Mouse (Mus musculus): ENCODE results near the gene Pnrc2. TPM values are rescaled to one million over a fixed set of nuclear protein-coding genes. Genes with fewer than 3 reads are reported as not detected.

Pnrc2 gene
- polyA plus RNA-seq, 1 experiment from 2014 or later: 171 TPM

DNA sequence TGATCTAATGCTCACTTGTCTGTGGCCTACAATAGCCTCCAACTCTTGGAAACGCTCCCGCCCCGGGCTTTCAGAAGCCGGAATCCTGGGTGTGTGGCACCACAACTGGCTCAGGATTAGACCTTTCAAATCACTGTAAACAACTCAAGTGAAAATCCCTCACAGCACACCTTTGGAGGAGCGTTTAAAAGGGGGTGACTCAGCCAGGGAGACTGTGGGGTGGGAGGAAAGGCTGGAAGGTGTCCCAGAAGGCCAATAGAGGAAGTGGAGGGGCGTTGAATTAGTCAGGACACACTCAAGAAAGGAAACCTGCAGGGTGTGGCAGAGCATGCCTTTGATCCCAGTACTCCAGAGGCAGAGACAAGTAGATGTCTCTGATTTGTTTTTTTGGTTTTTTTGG lies 29.2 kb downstream of the Pnrc2 start:
- ATAC-seq: no peak
- H3K27me3 ChIP-seq (replicated peaks; ENCODE audit: control insufficient read depth, insufficient read depth, low read length): no peaks in the 10 kb centered on the region
- WGBS: 78% methylated on average over 6 of the region's 6 CpGs

DNA sequence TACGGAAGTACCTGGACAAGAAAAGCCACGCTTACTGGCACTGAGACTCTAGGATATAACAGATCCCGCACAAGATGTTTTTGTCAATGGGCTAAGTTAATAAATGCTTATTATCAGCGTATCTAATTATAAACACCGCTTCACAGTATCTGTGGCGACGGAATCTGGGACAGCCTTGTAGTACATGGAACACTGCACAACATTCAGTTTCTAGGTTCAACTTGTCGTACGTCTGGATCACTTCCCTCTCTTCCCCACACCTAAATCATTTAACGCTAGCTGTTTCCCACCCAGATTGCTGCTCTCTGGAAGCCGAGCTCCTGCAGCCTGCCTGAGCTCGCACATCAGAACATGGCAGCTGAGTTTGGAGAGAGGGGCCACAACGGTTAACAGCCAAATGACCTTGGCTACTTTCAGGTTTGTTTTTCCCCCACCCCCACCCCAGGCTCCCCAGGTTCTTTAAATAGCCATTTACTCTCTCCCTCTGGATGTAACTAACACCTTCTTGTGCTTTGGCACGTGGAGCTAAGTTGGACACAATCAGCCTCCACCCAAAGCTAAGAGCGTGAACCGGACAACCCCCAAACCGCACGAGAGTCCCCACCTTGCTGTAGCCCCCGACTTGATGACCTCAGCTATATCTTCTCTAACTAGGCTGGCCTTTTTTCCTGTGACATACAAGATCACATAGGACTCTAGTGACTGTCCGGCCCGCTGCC lies 34.2 kb downstream of the Pnrc2 start:
- 68% methylated on average over 21 of the region's 21 CpGs for WGBS
- Histone ChIP-seq H3K9ac (ENCODE audit: low read depth, low read length) (no peak overlapping the region), H3K4me2 (ENCODE audit: low read depth, low read length) (no peak overlapping the region), H3K36me3 (ENCODE audit: control insufficient read depth, insufficient read depth, low read length) (no peaks in the 10 kb centered on the region), H3K27ac (ENCODE audit: low read length) (no peak overlapping the region), H3K27me3 (replicated peaks; ENCODE audit: control insufficient read depth, insufficient read depth, low read length) (no peaks in the 10 kb centered on the region), H3K4me1 (ENCODE audit: control insufficient read depth, insufficient read depth, low read length) (no peaks in the 10 kb centered on the region), H3K4me3 (ENCODE audit: low read length) (no peak overlapping the region), H3K9me3 (ENCODE audit: control insufficient read depth, low read length) (no peaks in the 10 kb centered on the region)
- no peak for ATAC-seq

More for the DNA sequence above, 29.2 kb downstream of the Pnrc2 start:
- Histone ChIP-seq H3K9ac (ENCODE audit: low read depth, low read length) (no peak overlapping the region), H3K36me3 (ENCODE audit: control insufficient read depth, insufficient read depth, low read length) (no peaks in the 10 kb centered on the region), H3K27ac (ENCODE audit: low read length) (no peak overlapping the region), H3K4me2 (ENCODE audit: low read depth, low read length) (no peak overlapping the region), H3K4me3 (ENCODE audit: low read length) (no peak overlapping the region), H3K4me1 (ENCODE audit: control insufficient read depth, insufficient read depth, low read length) (no peaks in the 10 kb centered on the region), H3K9me3 (ENCODE audit: control insufficient read depth, low read length) (0 out of 2 replicates have a peak, but pooled peaks cover 4% of the 10 kb centered on the region)

DNA sequence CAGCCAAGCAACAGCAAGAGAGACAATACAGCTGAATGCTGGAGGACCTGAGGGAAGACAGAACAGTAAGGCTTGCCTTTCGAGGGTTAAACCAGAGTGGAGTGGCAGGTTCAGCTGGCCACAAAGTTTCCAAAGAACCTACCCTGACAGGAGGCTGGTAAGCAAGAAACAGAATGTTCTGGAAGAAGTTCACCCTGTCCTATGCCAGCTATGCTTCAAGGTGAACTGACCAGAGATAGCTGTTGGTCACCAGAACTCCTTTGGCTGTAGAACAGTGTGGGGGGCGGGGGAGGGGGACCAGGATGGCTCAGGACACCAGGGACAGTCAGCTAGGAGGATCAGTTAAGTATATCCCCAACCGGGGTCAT lies 34.7 kb downstream of the Pnrc2 start:
- Histone ChIP-seq H3K36me3 (ENCODE audit: control insufficient read depth, insufficient read depth, low read length) (no peaks in the 10 kb centered on the region), H3K9ac (ENCODE audit: low read depth, low read length) (no peak overlapping the region), H3K9me3 (ENCODE audit: control insufficient read depth, low read length) (no peaks in the 10 kb centered on the region), H3K4me1 (ENCODE audit: control insufficient read depth, insufficient read depth, low read length) (no peaks in the 10 kb centered on the region), H3K4me3 (ENCODE audit: low read length) (no peak overlapping the region), H3K27me3 (replicated peaks; ENCODE audit: control insufficient read depth, insufficient read depth, low read length) (no peaks in the 10 kb centered on the region), H3K27ac (ENCODE audit: low read length) (no peak overlapping the region), H3K4me2 (ENCODE audit: low read depth, low read length) (no peak overlapping the region)
- no peak for ATAC-seq
- 73% methylated on average over 3 of the region's 3 CpGs for WGBS

DNA sequence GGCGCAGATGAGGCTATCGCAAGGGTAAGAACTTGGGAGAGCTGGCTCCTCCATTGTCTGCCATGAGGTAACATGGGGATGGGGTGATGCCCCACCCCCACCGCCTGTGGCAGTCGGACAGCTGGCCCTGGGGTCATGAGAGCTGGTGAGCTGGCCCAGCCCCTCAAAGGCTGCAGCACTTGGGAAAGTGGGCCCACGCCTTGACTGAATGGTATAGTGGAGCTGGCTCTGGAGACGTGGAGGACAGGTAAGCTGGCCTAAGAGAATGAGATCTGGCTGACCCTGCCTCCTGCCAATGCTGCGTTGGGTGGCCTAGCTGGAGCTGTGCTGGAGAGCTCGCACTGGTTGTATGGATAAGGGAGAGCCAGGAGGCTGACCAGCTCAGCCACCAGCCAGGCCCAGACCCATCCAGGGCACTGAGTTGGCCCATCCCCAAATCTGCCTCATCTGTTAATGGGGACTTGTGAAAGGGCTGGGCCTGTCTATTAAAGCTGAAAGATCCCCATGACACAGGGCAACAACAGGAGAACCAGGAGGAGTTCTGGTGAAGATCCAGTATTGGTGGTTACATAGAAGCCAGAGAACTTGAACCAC lies 39.4 kb downstream of the Pnrc2 start:
- WGBS: 83% methylated on average over 8 of the region's 8 CpGs
- ATAC-seq: no peak

DNA sequence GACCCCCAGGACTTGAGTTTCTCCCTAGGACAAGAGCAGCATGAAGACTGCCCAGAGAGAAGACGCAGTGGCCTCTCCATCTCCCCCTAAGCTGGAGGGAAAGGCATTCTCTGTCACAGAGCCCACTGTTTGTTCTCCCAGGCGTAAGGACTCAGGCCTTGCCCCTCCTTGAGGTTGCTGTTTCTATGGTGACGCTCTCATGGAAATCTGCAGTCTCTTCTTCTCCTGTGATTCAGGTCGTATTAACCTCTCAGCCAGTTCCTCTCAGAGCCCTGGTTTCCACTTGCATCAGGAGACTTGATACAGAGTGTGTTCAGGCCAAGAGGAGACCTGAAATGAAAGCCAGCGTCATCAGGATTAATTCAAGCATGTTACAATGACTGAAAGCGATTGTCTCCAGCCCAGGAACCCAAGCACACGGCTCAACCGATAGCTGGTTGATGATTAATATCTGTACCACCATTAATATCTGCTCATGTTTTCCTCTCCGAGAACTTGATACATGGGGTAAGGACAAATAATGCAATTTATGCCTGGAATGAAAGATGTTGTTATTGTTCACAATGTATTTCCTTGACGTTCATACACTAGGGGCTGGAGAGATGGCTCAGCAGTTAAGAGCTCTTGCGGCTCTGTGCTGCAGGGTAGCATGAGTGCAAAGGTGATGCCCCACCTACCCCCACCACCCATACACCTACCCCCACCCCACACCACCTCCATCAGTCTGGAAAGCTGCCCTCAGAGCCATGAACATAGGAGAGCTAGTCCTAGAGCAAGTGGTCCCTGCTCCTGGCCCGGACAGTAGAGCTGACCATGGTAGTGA lies 40.1 kb downstream of the Pnrc2 start:
- no peak for ATAC-seq
- no peak overlapping the region for H3K9ac ChIP-seq (ENCODE audit: low read depth, low read length)
- H3K27ac ChIP-seq (ENCODE audit: low read length): no peak overlapping the region

More for the DNA sequence above, 39.4 kb downstream of the Pnrc2 start:
- Histone ChIP-seq H3K27ac (ENCODE audit: low read length) (no peak overlapping the region), H3K4me2 (ENCODE audit: low read depth, low read length) (no peak overlapping the region), H3K36me3 (ENCODE audit: control insufficient read depth, insufficient read depth, low read length) (no peaks in the 10 kb centered on the region), H3K27me3 (replicated peaks; ENCODE audit: control insufficient read depth, insufficient read depth, low read length) (no peaks in the 10 kb centered on the region), H3K9me3 (ENCODE audit: control insufficient read depth, low read length) (no peaks in the 10 kb centered on the region), H3K4me3 (ENCODE audit: low read length) (no peak overlapping the region), H3K4me1 (ENCODE audit: control insufficient read depth, insufficient read depth, low read length) (peaks cover 9% of the 10 kb centered on the region; the same call in 1 of the 2 replicates), H3K9ac (ENCODE audit: low read depth, low read length) (no peak overlapping the region)

DNA sequence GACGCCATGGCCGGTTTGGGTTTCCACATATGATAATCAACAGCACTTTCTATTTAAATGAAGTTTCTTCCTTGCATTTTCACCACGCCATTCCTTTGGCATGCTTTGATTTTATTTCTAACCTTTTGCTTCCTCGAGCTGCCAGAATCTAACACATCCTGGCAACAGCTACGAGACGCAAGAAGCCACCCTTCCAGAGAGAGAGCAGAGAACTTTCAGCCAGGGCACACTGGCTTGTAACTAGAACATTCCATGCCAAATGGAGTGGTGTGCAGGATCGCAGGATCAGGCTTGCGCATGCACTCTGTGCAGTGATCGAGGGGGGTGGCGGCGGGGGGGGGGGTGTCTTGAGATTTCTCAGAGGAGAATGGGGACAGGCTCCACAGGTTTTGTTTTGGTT lies 41.6 kb downstream of the Pnrc2 start:
- 72% methylated on average over 11 of the region's 11 CpGs for WGBS
- Histone ChIP-seq H3K36me3 (ENCODE audit: control insufficient read depth, insufficient read depth, low read length) (no peaks in the 10 kb centered on the region), H3K27ac (ENCODE audit: low read length) (no peak overlapping the region), H3K27me3 (replicated peaks; ENCODE audit: control insufficient read depth, insufficient read depth, low read length) (no peaks in the 10 kb centered on the region), H3K4me1 (ENCODE audit: control insufficient read depth, insufficient read depth, low read length) (peaks cover 17% of the 10 kb centered on the region; the same call in 1 of the 2 replicates), H3K4me3 (ENCODE audit: low read length) (no peak overlapping the region), H3K4me2 (ENCODE audit: low read depth, low read length) (no peak overlapping the region), H3K9ac (ENCODE audit: low read depth, low read length) (no peak overlapping the region), H3K9me3 (ENCODE audit: control insufficient read depth, low read length) (no peaks in the 10 kb centered on the region)
- no peak for ATAC-seq

More for the DNA sequence above, 40.1 kb downstream of the Pnrc2 start:
- no peaks in the 10 kb centered on the region for H3K36me3 ChIP-seq (ENCODE audit: control insufficient read depth, insufficient read depth, low read length)
- no peak overlapping the region for H3K4me3 ChIP-seq (ENCODE audit: low read length)
- WGBS: 47% methylated on average over 12 of the region's 12 CpGs
- peaks cover 14% of the 10 kb centered on the region; the same call in 1 of the 2 replicates for H3K4me1 ChIP-seq (ENCODE audit: control insufficient read depth, insufficient read depth, low read length)
- H3K9me3 ChIP-seq (ENCODE audit: control insufficient read depth, low read length): no peaks in the 10 kb centered on the region
- no peaks in the 10 kb centered on the region for H3K27me3 ChIP-seq (replicated peaks; ENCODE audit: control insufficient read depth, insufficient read depth, low read length)
- no peak overlapping the region for H3K4me2 ChIP-seq (ENCODE audit: low read depth, low read length)

DNA sequence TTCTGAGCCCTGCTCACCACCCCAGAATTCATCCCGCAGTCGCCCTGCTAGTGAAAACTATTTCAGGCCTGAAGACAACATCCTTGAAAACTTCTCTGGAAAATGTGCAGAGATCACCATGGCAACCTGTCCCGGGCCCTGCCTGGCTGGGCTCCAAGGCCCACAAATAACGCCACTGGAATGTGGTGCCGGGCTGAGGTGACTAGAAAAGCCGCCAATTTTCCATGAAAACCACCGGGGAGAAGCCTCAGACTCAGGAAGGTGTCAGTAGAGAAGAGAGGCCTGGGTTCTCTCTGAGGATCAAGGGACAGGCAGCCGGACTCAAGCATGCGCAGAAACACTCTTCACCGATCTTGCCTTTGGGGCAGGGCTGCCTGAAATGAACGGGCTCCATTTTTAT lies 45.2 kb downstream of the Pnrc2 start:
- Histone ChIP-seq H3K9ac (ENCODE audit: low read depth, low read length) (no peak overlapping the region; the same call in 1 of the 2 replicates), H3K4me1 (ENCODE audit: control insufficient read depth, insufficient read depth, low read length) (peaks cover 16% of the 10 kb centered on the region; the same call in 1 of the 2 replicates), H3K4me2 (ENCODE audit: low read depth, low read length) (peak overlapping the region; percentile 30; the same call in 1 of the 2 replicates), H3K4me3 (ENCODE audit: low read length) (no peak overlapping the region), H3K27me3 (replicated peaks; ENCODE audit: control insufficient read depth, insufficient read depth, low read length) (no peaks in the 10 kb centered on the region), H3K27ac (ENCODE audit: low read length) (peak overlapping the region; percentile 83), H3K36me3 (ENCODE audit: control insufficient read depth, insufficient read depth, low read length) (no peaks in the 10 kb centered on the region), H3K9me3 (ENCODE audit: control insufficient read depth, low read length) (no peaks in the 10 kb centered on the region)
- ATAC-seq: peak; percentile 65
- WGBS: 22% methylated on average over 11 of the region's 11 CpGs

DNA sequence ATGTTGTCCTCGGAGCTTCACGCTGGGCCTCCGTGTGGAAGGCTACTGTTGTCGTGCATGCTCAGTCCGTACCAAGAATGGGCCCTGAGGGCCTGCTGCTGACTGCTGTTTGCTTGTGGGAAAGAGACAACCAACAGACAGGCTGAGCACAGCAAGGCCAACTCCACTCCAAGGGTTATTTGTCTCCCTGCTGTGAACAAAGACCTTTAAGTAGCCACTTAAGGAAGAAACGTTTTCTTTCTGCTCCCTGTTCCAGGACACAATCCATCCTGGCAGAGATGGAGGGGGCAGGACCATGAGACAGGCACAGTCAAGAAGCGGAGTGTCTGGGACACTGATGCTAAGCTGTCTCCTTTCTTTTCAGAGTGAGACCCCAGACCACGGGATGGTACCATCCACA lies 49.4 kb downstream of the Pnrc2 start:
- H3K4me3 ChIP-seq (ENCODE audit: low read length): no peak overlapping the region
- H3K4me2 ChIP-seq (ENCODE audit: low read depth, low read length): no peak overlapping the region
- H3K9me3 ChIP-seq (ENCODE audit: control insufficient read depth, low read length): no peaks in the 10 kb centered on the region
- peaks cover 12% of the 10 kb centered on the region; the same call in 1 of the 2 replicates for H3K4me1 ChIP-seq (ENCODE audit: control insufficient read depth, insufficient read depth, low read length)
- no peak overlapping the region for H3K27ac ChIP-seq (ENCODE audit: low read length)
- 50% methylated on average over 8 of the region's 8 CpGs for WGBS
- no peaks in the 10 kb centered on the region for H3K36me3 ChIP-seq (ENCODE audit: control insufficient read depth, insufficient read depth, low read length)
- no peaks in the 10 kb centered on the region for H3K27me3 ChIP-seq (replicated peaks; ENCODE audit: control insufficient read depth, insufficient read depth, low read length)
- ATAC-seq: no peak
- no peak overlapping the region for H3K9ac ChIP-seq (ENCODE audit: low read depth, low read length)

DNA sequence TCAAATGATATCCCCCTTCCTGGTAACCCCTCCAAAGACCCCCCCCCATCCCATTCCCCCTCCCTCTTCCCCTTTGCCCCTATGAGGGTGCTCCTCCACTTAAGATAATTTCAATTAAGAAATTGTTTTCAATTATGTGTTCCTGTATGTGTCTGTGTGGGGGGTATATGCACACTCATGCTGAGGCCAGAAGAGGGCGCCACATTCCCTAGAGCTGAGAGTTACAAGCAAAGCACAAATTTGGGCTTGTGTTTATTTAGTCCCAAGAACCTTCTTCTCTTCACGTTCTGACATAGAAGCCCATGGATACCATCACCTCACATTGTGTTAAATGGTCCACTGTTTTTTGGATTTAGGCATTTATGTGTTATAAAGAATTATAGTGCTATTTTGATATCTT lies 50.4 kb downstream of the Pnrc2 start:
- Histone ChIP-seq H3K9ac (ENCODE audit: low read depth, low read length) (no peak overlapping the region), H3K4me3 (ENCODE audit: low read length) (no peak overlapping the region), H3K4me2 (ENCODE audit: low read depth, low read length) (no peak overlapping the region), H3K9me3 (ENCODE audit: control insufficient read depth, low read length) (peaks cover 5% of the 10 kb centered on the region; the same call in 1 of the 2 replicates), H3K27ac (ENCODE audit: low read length) (no peak overlapping the region), H3K27me3 (replicated peaks; ENCODE audit: control insufficient read depth, insufficient read depth, low read length) (no peaks in the 10 kb centered on the region), H3K4me1 (ENCODE audit: control insufficient read depth, insufficient read depth, low read length) (0 out of 2 replicates have a peak, but pooled peaks cover 3% of the 10 kb centered on the region), H3K36me3 (ENCODE audit: control insufficient read depth, insufficient read depth, low read length) (no peaks in the 10 kb centered on the region)
- ATAC-seq: no peak
- 58% methylated on average over 2 of the region's 2 CpGs for WGBS
